Mouse (Mus musculus) hindbrain, postnatal 0 days (tissue): ENCODE measurements around the gene Mthfr. TPM values are rescaled to one million over a fixed set of nuclear protein-coding genes. Genes with fewer than 3 reads are reported as not detected.

Experiments used
- ATAC-seq: fragments of 200-750 bp; cut with Nextera tagmentation; 2 replicates; pipeline ENCODE4 v1.8.0; 2017; ENCODE audit warnings: mild to moderate bottlenecking, moderate TSS enrichment, moderate library complexity
- DNase-seq: peaks from one replicate; pipeline ENCODE4 v3.0.0-alpha.2; 2015; ENCODE audit warnings: low spot score
- H3K27ac ChIP-seq: fragments of 300-500 bp; sonication (generic); 2 replicates; pipeline ENCODE4 v1.5.1; 2014; ENCODE audit warnings: mild to moderate bottlenecking
- H3K27me3 ChIP-seq: fragments of 300-500 bp; sonication (generic); 2 replicates; pipeline ENCODE4 v1.6.1; 2014; ENCODE audit warnings: low read length, mixed read lengths; ENCODE audit not compliant: insufficient read depth
- H3K36me3 ChIP-seq: fragments of 300-500 bp; sonication (generic); 2 replicates; pipeline ENCODE4 v1.6.1; 2014; ENCODE audit warnings: low read length, mixed read lengths; ENCODE audit not compliant: insufficient read depth
- H3K4me1 ChIP-seq: fragments of 300-500 bp; sonication (generic); 2 replicates; pipeline ENCODE4 v1.6.1; 2014; ENCODE audit warnings: antibody characterized with exemption, low read length, mixed read lengths; ENCODE audit not compliant: insufficient read depth
- H3K4me2 ChIP-seq: fragments of 300-500 bp; sonication (generic); 2 replicates; pipeline ENCODE4 v1.6.1; 2014; ENCODE audit warnings: low read depth, mild to moderate bottlenecking, low read length, moderate library complexity, mixed read lengths
- H3K4me3 ChIP-seq: fragments of 300-500 bp; sonication (generic); 2 replicates; pipeline ENCODE4 v1.5.1; 2014; ENCODE audit warnings: low read length
- H3K9ac ChIP-seq: fragments of 300-500 bp; sonication (generic); replicated peaks from 2 replicates; pipeline ENCODE4 v1.6.1; 2014; ENCODE audit warnings: mild to moderate bottlenecking, low read length, moderate library complexity, mixed read lengths
- H3K9me3 ChIP-seq: fragments of 300-500 bp; sonication (generic); 2 replicates; pipeline ENCODE4 v1.6.1; 2016; ENCODE audit warnings: low read length, mixed read lengths
- CTCF ChIP-seq: IDR thresholded peaks from 2 replicates; pipeline ENCODE4 v1.5.1; 2016; ENCODE audit warnings: antibody characterized with exemption, control low read depth, low read depth
- WGBS: fragments of 180-500 bp; shearing (Covaris S2); extraction: QIAGEN DNeasy Blood & Tissue Kit; methylation state at CpG from one replicate; pipeline ENCODE4 v1.1.7; 2014; 5-methylcytosine and 5-hydroxymethylcytosine counted together
- polyA plus RNA-seq: library from polyadenylated mRNA; unstranded; fragments of >200 nt; fragmentation: Nextera tagmentation; extraction: Ambion mirVana; gene quantifications from 2 replicates; pipeline ENCODE4 v1.2.1, GENCODE M21; 2015
- total RNA-seq: library from RNA; depleted of rRNA; stranded (reverse); fragments of >200 nt; gene quantifications from 2 replicates; pipeline ENCODE4 v1.2.3, GENCODE M21; 2014

Gene Mthfr
- total and polyA plus RNA-seq, 2 experiments from 2014 or later: 9.3 to 52.4 TPM

- Histone ChIP-seq H3K36me3 (peaks cover 23% of the 10 kb centered on the region), H3K27me3 (no peaks in the 10 kb centered on the region), H3K4me1 (no peaks in the 10 kb centered on the region), H3K4me2 (no peak overlapping the region), H3K27ac (no peak overlapping the region), H3K4me3 (no peak overlapping the region), H3K9me3 (no peaks in the 10 kb centered on the region), H3K9ac (no peak overlapping the region)
- DNase-seq (peak; percentile 49), ATAC-seq (peak; percentile 58; the same call in 1 of the 2 replicates)
- peak; percentile 75 for TF ChIP-seq CTCF
- 56% methylated on average over 13 of the region's 13 CpGs for WGBS
These were observed 21.5 kb downstream of the Mthfr start for GRCm38 (mm10) chr4:148060120-148061085.

GRCm38 (mm10) chr4:148061086-148061480 is 22.2 kb downstream of the Mthfr start:
- 88% methylated on average over 9 of the region's 9 CpGs for WGBS
- no peak for ATAC-seq
- Histone ChIP-seq H3K4me3 (no peak overlapping the region), H3K27ac (no peak overlapping the region), H3K4me1 (0 out of 2 replicates have a peak, but pooled peaks cover 1% of the 10 kb centered on the region), H3K27me3 (no peaks in the 10 kb centered on the region), H3K36me3 (peaks cover 16% of the 10 kb centered on the region), H3K9ac (no peak overlapping the region), H3K4me2 (no peak overlapping the region), H3K9me3 (no peaks in the 10 kb centered on the region)
- no peak for TF ChIP-seq CTCF
- no peak for DNase-seq

GRCm38 (mm10) chr4:148065702-148066400 is 27.0 kb downstream of the Mthfr start:
- TF ChIP-seq CTCF: peak; percentile 48
- Histone ChIP-seq H3K4me3 (no peak overlapping the region), H3K9ac (no peak overlapping the region), H3K4me1 (0 out of 2 replicates have a peak, but pooled peaks cover 4% of the 10 kb centered on the region), H3K4me2 (no peak overlapping the region), H3K27ac (no peak overlapping the region), H3K36me3 (no peaks in the 10 kb centered on the region), H3K9me3 (no peaks in the 10 kb centered on the region), H3K27me3 (no peaks in the 10 kb centered on the region)
- DNase-seq: peak; percentile 47
- ATAC-seq: peak; percentile 51; the same call in 1 of the 2 replicates
- WGBS: 29% methylated on average over 6 of the region's 6 CpGs

- ATAC-seq (no peak), DNase-seq (no peak)
- no peak overlapping the region for H3K4me3 ChIP-seq
- no peaks in the 10 kb centered on the region for H3K9me3 ChIP-seq
- no peak overlapping the region for H3K27ac ChIP-seq
- H3K4me1 ChIP-seq: 0 out of 2 replicates have a peak, but pooled peaks cover 4% of the 10 kb centered on the region
- TF ChIP-seq CTCF: no peak
- H3K9ac ChIP-seq: no peak overlapping the region
- H3K4me2 ChIP-seq: no peak overlapping the region
- WGBS: 39% methylated on average over 9 of the region's 9 CpGs
- H3K27me3 ChIP-seq: no peaks in the 10 kb centered on the region
- no peaks in the 10 kb centered on the region for H3K36me3 ChIP-seq
These were observed 27.5 kb downstream of the Mthfr start for GRCm38 (mm10) chr4:148066401-148066744.

- no peak overlapping the region for H3K4me2 ChIP-seq
- H3K27ac ChIP-seq: no peak overlapping the region
- H3K36me3 ChIP-seq: no peaks in the 10 kb centered on the region
- no peak overlapping the region for H3K9ac ChIP-seq
- 0 out of 2 replicates have a peak, but pooled peaks cover 4% of the 10 kb centered on the region for H3K4me1 ChIP-seq
- H3K4me3 ChIP-seq: no peak overlapping the region
- TF ChIP-seq CTCF: no peak
- ATAC-seq: no peak
- 90% methylated on average over 8 of the region's 8 CpGs for WGBS
- DNase-seq: no peak
- no peaks in the 10 kb centered on the region for H3K27me3 ChIP-seq
- H3K9me3 ChIP-seq: no peaks in the 10 kb centered on the region
These were observed 28.5 kb downstream of the Mthfr start for GRCm38 (mm10) chr4:148067346-148067745.

- Histone ChIP-seq H3K9ac (no peak overlapping the region), H3K4me2 (no peak overlapping the region), H3K4me1 (0 out of 2 replicates have a peak, but pooled peaks cover 4% of the 10 kb centered on the region), H3K27ac (no peak overlapping the region), H3K4me3 (no peak overlapping the region), H3K9me3 (no peaks in the 10 kb centered on the region), H3K27me3 (no peaks in the 10 kb centered on the region), H3K36me3 (no peaks in the 10 kb centered on the region)
- ATAC-seq: no peak
- WGBS: 81% methylated on average over 9 of the region's 9 CpGs
- DNase-seq: no peak
- no peak for TF ChIP-seq CTCF
These were observed 30.8 kb downstream of the Mthfr start for GRCm38 (mm10) chr4:148069602-148070218.
